Mouse (Mus musculus): ENCODE measurements around the gene Acta1. TPM values are rescaled to one million over a fixed set of nuclear protein-coding genes. Genes with fewer than 3 reads are reported as not detected.

Acta1 gene
- polyA plus RNA-seq, 1 experiment from 2014 or later = 166 TPM

DNA sequence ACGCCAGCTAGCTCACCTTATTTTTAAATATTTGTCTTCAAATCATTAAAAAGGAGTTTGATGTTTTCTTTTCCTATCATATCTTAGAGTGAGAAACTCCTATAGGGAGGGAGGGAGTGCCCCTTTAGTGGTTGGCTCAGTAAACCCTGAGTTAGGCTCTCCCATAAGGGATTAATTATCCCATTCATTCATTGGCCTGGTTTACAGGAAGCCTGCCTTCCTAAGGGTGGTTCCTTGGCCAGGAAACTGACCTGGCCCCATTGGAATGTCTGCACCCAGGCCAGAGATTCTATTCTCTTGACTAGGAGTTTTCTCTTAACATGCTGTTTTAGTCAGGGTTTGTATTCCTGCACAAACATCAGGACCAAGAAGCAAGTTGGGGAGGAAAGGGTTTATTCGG is 6.6 kb downstream of the Acta1 start:
- no peak overlapping the region for H3K4me3 ChIP-seq (ENCODE audit: low read length)
- H3K9me3 ChIP-seq (ENCODE audit: low read length) = no peaks in the 10 kb centered on the region
- no peak for ATAC-seq (ENCODE audit: low FRiP score, low TSS enrichment)
- H3K27ac ChIP-seq (ENCODE audit: low read length) = no peak overlapping the region
- H3K4me2 ChIP-seq (replicated peaks; ENCODE audit: low read depth, low read length) = no peak overlapping the region
- peaks cover 8% of the 10 kb centered on the region; the same call in 1 of the 2 replicates for H3K4me1 ChIP-seq (ENCODE audit: insufficient read depth, low read length)
- 87% methylated on average over 2 of the region's 2 CpGs for WGBS
- peaks cover 43% of the 10 kb centered on the region for H3K27me3 ChIP-seq (ENCODE audit: insufficient read depth, low read length)
- H3K36me3 ChIP-seq (ENCODE audit: insufficient read depth, low read length) = no peaks in the 10 kb centered on the region
- H3K9ac ChIP-seq (replicated peaks; ENCODE audit: low read length) = no peak overlapping the region

DNA sequence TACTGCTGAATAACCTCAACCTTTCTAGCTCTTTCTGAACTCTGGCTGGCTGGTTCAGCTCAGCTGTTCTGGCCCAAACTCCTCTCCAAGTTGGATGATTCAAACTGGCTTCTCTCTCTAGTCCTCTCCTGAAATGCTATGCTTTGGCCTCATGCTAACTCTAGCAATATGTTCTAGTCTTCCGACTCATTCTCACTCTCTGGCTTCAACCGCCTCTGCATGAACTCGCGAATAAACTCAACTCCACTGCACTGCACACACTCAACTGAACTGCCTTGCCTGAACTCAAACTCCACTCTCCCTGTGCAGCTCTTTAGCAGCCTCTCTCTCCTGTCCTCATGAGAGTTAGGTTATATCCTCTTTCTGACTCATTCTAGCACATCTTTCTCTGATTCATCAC is 7.4 kb downstream of the Acta1 start:
- Histone ChIP-seq H3K36me3 (ENCODE audit: insufficient read depth, low read length) (no peaks in the 10 kb centered on the region), H3K9me3 (ENCODE audit: low read length) (no peaks in the 10 kb centered on the region), H3K9ac (replicated peaks; ENCODE audit: low read length) (no peak overlapping the region), H3K4me3 (ENCODE audit: low read length) (no peak overlapping the region), H3K27ac (ENCODE audit: low read length) (no peak overlapping the region), H3K4me1 (ENCODE audit: insufficient read depth, low read length) (peaks cover 8% of the 10 kb centered on the region; the same call in 1 of the 2 replicates), H3K4me2 (replicated peaks; ENCODE audit: low read depth, low read length) (no peak overlapping the region), H3K27me3 (ENCODE audit: insufficient read depth, low read length) (peaks cover 35% of the 10 kb centered on the region)
- 92% methylated on average over 4 of the region's 4 CpGs for WGBS
- ATAC-seq (ENCODE audit: low FRiP score, low TSS enrichment) = no peak

DNA sequence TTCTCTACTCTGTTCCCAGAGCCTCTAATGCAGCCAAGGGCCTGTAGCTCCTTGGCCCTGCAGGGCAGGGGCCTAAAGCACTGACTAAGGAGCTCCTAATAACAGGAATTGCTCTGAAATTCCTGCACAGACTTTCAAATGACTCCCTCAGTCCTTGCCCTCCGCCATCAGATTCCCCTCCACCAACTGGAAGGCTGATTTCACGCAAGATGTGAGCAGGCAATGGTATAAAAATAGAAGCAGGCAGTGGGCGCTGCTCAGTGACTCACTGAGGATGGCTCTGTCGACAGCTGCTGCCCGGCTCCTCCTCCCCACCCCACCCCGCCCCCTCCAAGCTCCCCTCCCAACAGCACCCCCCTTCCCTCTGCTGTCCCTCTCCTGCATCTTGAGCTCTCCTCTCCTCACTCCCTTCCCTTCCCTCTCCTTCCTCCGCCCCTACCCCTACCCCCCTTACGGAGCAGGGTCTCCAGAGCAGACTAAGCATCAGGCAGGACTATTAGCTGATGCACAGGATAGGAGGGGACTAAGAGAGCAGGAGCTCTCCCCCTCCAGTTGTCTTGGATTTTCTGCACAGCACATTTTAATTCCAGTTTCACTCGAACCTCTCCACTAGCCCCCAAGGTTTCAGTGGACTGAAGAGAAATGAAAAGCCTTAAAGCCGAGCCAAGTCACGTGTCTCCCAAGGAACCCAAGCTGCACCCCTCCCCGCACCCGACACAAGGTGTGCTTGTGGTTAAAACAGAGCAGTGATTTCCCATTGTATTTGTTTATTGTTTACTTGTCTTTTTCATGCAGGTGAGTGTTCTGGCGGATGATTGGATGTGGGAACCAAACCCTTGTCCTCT is 9.6 kb downstream of the Acta1 start:
- Histone ChIP-seq H3K4me1 (ENCODE audit: insufficient read depth, low read length) (peaks cover 3% of the 10 kb centered on the region; the same call in 1 of the 2 replicates), H3K27ac (ENCODE audit: low read length) (no peak overlapping the region), H3K9ac (replicated peaks; ENCODE audit: low read length) (no peak overlapping the region; the same call in 1 of the 2 replicates), H3K4me2 (replicated peaks; ENCODE audit: low read depth, low read length) (no peak overlapping the region), H3K9me3 (ENCODE audit: low read length) (no peaks in the 10 kb centered on the region), H3K27me3 (ENCODE audit: insufficient read depth, low read length) (peaks cover 13% of the 10 kb centered on the region; the same call in 1 of the 2 replicates), H3K4me3 (ENCODE audit: low read length) (no peak overlapping the region), H3K36me3 (ENCODE audit: insufficient read depth, low read length) (no peaks in the 10 kb centered on the region)
- no peak; the same call in 1 of the 2 replicates for ATAC-seq (ENCODE audit: low FRiP score, low TSS enrichment)
- WGBS = 4% methylated on average over 12 of the region's 14 CpGs

DNA sequence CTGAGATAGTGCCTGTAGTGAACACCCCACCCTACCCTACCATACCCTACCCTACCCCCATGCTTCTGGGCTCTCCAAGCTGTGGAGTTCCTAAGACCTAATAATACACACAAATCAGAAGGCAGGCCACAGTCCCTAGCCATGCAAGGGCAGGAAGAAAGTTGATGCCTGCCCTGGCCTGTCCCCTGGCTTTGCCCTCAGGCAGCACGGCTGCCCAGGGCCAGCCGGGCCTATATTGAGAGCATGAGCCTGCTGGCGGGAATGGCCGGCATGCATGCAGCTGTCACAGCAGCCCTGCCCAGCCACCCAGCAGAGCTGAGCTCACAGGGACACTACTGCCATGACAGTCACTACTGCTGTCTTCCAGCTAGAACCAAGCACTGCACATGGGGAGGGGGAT is 11.5 kb downstream of the Acta1 start:
- Histone ChIP-seq H3K4me1 (ENCODE audit: insufficient read depth, low read length) (peaks cover 3% of the 10 kb centered on the region; the same call in 1 of the 2 replicates), H3K27me3 (ENCODE audit: insufficient read depth, low read length) (peaks cover 9% of the 10 kb centered on the region; the same call in 1 of the 2 replicates), H3K4me3 (ENCODE audit: low read length) (no peak overlapping the region), H3K9me3 (ENCODE audit: low read length) (no peaks in the 10 kb centered on the region), H3K9ac (replicated peaks; ENCODE audit: low read length) (no peak overlapping the region), H3K27ac (ENCODE audit: low read length) (no peak overlapping the region), H3K36me3 (ENCODE audit: insufficient read depth, low read length) (no peaks in the 10 kb centered on the region), H3K4me2 (replicated peaks; ENCODE audit: low read depth, low read length) (no peak overlapping the region)
- ATAC-seq (ENCODE audit: low FRiP score, low TSS enrichment) = no peak
- WGBS = 77% methylated on average over 4 of the region's 4 CpGs

DNA sequence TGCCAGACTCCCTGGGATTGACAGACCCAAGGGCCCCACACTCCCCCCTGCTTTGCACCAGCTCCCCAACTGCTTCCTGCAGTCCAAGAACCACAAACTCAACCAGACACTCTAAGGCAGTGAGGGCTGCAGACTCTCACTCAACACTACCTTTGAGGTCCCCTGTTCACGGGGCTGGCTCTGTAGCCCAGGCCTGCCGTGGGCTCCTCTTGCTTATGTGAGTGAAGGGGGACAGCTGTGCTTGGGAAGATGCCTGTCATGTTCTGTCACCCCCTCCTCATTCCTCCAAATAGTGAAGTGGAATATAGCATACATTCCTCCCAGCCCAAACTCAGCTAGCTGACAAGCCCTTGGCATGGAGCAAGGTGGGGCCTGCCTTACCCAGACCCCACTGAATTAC is 12.1 kb downstream of the Acta1 start:
- peaks cover 9% of the 10 kb centered on the region; the same call in 1 of the 2 replicates for H3K27me3 ChIP-seq (ENCODE audit: insufficient read depth, low read length)
- no peak overlapping the region for H3K4me3 ChIP-seq (ENCODE audit: low read length)
- WGBS = 68% methylated on average over 2 of the region's 2 CpGs
- no peak overlapping the region for H3K27ac ChIP-seq (ENCODE audit: low read length)
- no peaks in the 10 kb centered on the region for H3K9me3 ChIP-seq (ENCODE audit: low read length)
- no peak overlapping the region for H3K9ac ChIP-seq (replicated peaks; ENCODE audit: low read length)
- ATAC-seq (ENCODE audit: low FRiP score, low TSS enrichment) = no peak
- no peak overlapping the region for H3K4me2 ChIP-seq (replicated peaks; ENCODE audit: low read depth, low read length)
- no peaks in the 10 kb centered on the region for H3K36me3 ChIP-seq (ENCODE audit: insufficient read depth, low read length)
- peaks cover 3% of the 10 kb centered on the region; the same call in 1 of the 2 replicates for H3K4me1 ChIP-seq (ENCODE audit: insufficient read depth, low read length)

DNA sequence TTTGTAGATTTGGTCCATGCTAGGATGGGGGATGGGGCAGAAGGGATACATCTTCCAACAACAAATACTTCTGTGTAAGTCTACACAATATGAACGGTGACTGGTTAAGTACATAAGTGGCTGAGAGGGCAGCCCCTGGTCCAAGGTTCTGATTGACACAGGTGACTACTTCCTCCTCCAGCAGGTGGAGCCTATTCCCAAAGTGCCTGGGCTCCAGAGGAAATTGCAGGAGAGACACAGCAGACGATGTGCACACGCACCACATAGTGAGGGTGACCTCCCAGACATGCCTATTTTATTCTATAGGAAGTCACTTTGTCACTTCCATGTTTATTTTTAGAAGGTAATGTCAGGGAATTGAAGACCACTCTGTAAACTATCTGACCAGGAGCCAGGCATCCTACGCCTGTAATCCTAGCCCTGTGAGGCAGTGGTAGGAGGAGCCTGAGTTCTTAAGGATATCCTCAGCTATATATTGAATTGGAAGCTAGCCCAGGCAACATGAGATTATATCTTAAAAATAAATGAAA is 13.7 kb downstream of the Acta1 start:
- peaks cover 3% of the 10 kb centered on the region; the same call in 1 of the 2 replicates for H3K27me3 ChIP-seq (ENCODE audit: insufficient read depth, low read length)
- H3K9me3 ChIP-seq (ENCODE audit: low read length) = no peaks in the 10 kb centered on the region
- WGBS = 27% methylated on average over 4 of the region's 4 CpGs
- ATAC-seq (ENCODE audit: low FRiP score, low TSS enrichment) = no peak
- no peak overlapping the region for H3K27ac ChIP-seq (ENCODE audit: low read length)
- H3K9ac ChIP-seq (replicated peaks; ENCODE audit: low read length) = no peak overlapping the region
- no peak overlapping the region for H3K4me3 ChIP-seq (ENCODE audit: low read length)
- no peak overlapping the region for H3K4me2 ChIP-seq (replicated peaks; ENCODE audit: low read depth, low read length)
- H3K4me1 ChIP-seq (ENCODE audit: insufficient read depth, low read length) = peaks cover 3% of the 10 kb centered on the region; the same call in 1 of the 2 replicates
- no peaks in the 10 kb centered on the region for H3K36me3 ChIP-seq (ENCODE audit: insufficient read depth, low read length)

DNA sequence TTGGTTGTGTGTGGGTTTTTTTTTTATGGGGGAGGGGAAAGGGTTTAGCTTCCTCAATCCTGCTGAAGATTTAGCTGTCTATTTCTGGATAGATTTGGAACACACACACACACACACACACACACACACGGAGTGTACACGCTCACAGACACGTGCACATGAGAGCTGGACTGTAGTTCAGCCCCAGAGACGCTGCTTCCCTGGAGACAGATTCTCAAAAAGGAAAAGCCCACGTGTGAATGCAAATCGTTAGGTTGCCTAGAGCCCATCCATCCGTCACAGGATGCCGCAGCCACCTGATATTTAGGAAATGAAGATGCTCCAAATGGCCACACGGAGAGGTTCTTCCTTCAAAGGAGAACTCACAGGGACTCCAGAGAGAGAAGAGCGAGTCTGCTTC is 14.3 kb downstream of the Acta1 start:
- no peak overlapping the region for H3K9ac ChIP-seq (replicated peaks; ENCODE audit: low read length)
- H3K4me2 ChIP-seq (replicated peaks; ENCODE audit: low read depth, low read length) = no peak overlapping the region
- no peak for ATAC-seq (ENCODE audit: low FRiP score, low TSS enrichment)
- no peak overlapping the region for H3K4me3 ChIP-seq (ENCODE audit: low read length)
- peaks cover 3% of the 10 kb centered on the region; the same call in 1 of the 2 replicates for H3K4me1 ChIP-seq (ENCODE audit: insufficient read depth, low read length)
- H3K9me3 ChIP-seq (ENCODE audit: low read length) = no peaks in the 10 kb centered on the region
- H3K36me3 ChIP-seq (ENCODE audit: insufficient read depth, low read length) = no peaks in the 10 kb centered on the region
- H3K27me3 ChIP-seq (ENCODE audit: insufficient read depth, low read length) = no peaks in the 10 kb centered on the region
- H3K27ac ChIP-seq (ENCODE audit: low read length) = no peak overlapping the region
- WGBS = 67% methylated on average over 10 of the region's 10 CpGs

DNA sequence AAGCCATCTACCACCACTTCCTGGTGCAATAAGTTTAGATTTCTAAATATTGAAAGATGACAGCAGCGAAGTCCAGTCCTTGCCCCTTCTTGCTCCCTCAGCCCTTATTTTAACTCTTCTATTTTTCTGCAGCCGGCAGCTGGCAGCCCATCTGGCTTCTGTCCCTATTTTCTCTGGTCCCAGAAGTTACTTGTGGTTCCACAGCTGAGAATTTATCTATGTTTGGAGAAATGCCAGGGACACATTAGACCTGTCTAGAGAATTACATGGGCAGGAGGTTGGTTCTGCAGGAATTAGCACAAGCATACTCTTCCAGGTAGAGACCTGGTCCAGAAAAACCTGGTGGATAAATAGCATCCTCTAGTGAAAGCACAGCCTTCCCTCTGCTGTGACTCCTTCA is 16.7 kb downstream of the Acta1 start:
- H3K9me3 ChIP-seq (ENCODE audit: low read length) = no peaks in the 10 kb centered on the region
- ATAC-seq (ENCODE audit: low FRiP score, low TSS enrichment) = no peak
- H3K4me1 ChIP-seq (ENCODE audit: insufficient read depth, low read length) = no peaks in the 10 kb centered on the region
- no peaks in the 10 kb centered on the region for H3K36me3 ChIP-seq (ENCODE audit: insufficient read depth, low read length)
- no peak overlapping the region for H3K9ac ChIP-seq (replicated peaks; ENCODE audit: low read length)
- H3K27ac ChIP-seq (ENCODE audit: low read length) = no peak overlapping the region
- WGBS = 71% methylated on average over 2 of the region's 2 CpGs
- no peak overlapping the region for H3K4me2 ChIP-seq (replicated peaks; ENCODE audit: low read depth, low read length)
- no peak overlapping the region for H3K4me3 ChIP-seq (ENCODE audit: low read length)
- no peaks in the 10 kb centered on the region for H3K27me3 ChIP-seq (ENCODE audit: insufficient read depth, low read length)

DNA sequence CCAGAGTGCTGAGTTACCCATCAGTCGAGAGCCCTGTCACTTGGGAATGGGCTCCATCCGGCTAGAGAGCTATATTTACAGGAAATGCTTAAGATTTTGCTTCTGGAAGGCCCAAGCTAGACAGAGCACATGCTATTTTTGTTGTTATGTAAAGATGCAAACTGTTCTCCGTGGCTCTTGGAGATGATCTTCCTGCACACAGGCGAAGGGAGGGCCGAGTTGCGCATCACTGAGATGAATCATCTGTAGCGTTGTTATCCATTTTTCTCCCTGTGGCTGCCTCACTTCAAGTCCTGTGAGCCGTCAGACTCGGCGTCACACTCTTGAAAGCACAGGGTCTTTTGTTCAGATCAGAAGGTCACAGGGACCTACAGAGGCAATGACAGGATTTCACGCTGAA is 20.2 kb downstream of the Acta1 start:
- Histone ChIP-seq H3K9me3 (ENCODE audit: low read length) (no peaks in the 10 kb centered on the region), H3K36me3 (ENCODE audit: insufficient read depth, low read length) (no peaks in the 10 kb centered on the region), H3K27ac (ENCODE audit: low read length) (no peak overlapping the region), H3K4me2 (replicated peaks; ENCODE audit: low read depth, low read length) (no peak overlapping the region), H3K4me1 (ENCODE audit: insufficient read depth, low read length) (no peaks in the 10 kb centered on the region), H3K9ac (replicated peaks; ENCODE audit: low read length) (no peak overlapping the region), H3K4me3 (ENCODE audit: low read length) (no peak overlapping the region), H3K27me3 (ENCODE audit: insufficient read depth, low read length) (no peaks in the 10 kb centered on the region)
- WGBS = 81% methylated on average over 11 of the region's 11 CpGs
- ATAC-seq (ENCODE audit: low FRiP score, low TSS enrichment) = no peak

DNA sequence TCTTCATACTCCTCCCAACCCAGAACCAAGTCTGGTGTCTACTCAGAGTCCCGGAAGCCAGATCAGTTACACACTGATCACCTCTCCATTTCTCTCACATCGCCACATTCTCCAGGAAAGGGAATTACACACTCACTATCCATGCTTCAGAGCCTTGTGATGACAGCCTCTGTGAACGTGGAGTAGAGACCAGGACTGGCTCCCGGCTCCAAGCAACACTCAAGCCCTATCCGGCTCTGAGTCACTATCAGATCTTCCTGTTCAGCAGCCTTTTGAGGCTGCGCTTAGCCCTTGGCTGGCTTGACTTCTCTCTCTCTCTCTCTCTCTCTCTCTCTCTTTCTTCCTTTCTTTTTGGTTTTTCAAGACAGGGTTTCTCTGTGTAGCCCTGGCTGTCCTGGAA is 21.2 kb downstream of the Acta1 start:
- H3K4me2 ChIP-seq (replicated peaks; ENCODE audit: low read depth, low read length) = no peak overlapping the region

More for the DNA sequence above, 21.2 kb downstream of the Acta1 start:
- 66% methylated on average over 6 of the region's 6 CpGs for WGBS
- H3K27ac ChIP-seq (ENCODE audit: low read length) = no peak overlapping the region
- no peaks in the 10 kb centered on the region for H3K4me1 ChIP-seq (ENCODE audit: insufficient read depth, low read length)
- no peaks in the 10 kb centered on the region for H3K9me3 ChIP-seq (ENCODE audit: low read length)
- no peak overlapping the region for H3K9ac ChIP-seq (replicated peaks; ENCODE audit: low read length)
- H3K4me3 ChIP-seq (ENCODE audit: low read length) = no peak overlapping the region
- ATAC-seq (ENCODE audit: low FRiP score, low TSS enrichment) = no peak
- H3K36me3 ChIP-seq (ENCODE audit: insufficient read depth, low read length) = no peaks in the 10 kb centered on the region
- H3K27me3 ChIP-seq (ENCODE audit: insufficient read depth, low read length) = no peaks in the 10 kb centered on the region
